Mouse (Mus musculus) ES-E14 (cell line): ENCODE results near the gene Suz12. TPM values are rescaled to one million over a fixed set of nuclear protein-coding genes. Genes with fewer than 3 reads are reported as not detected.

ENCODE experiments used
- DNase-seq: peaks from one replicate; pipeline ENCODE4 v3.0.0-alpha.2; 2013; ENCODE audit warnings: low read depth, low spot score
- H3K27ac ChIP-seq: 2 replicates; pipeline ENCODE4 v1.5.1; 2012; ENCODE audit warnings: low read depth, mild to moderate bottlenecking, low read length, moderate library complexity, mixed read lengths; ENCODE audit not compliant: poor library complexity, insufficient read depth, severe bottlenecking
- H3K36me3 ChIP-seq: 2 replicates; pipeline ENCODE4 v1.6.1; 2012; ENCODE audit warnings: mild to moderate bottlenecking, low read length, moderate library complexity, mixed read lengths; ENCODE audit not compliant: control insufficient read depth, poor library complexity, insufficient read depth, severe bottlenecking
- H3K4me1 ChIP-seq, 2 experiments: fragments of 150-350 bp in 1 of 2; sonication (generic) in 1 of 2; 2 replicates each; pipeline ENCODE4 v1.6.1; 2012; ENCODE audit warnings: low read length in 2 of 2, mild to moderate bottlenecking in 1 of 2, mixed read lengths in 1 of 2; ENCODE audit not compliant: control insufficient read depth in 2 of 2, insufficient read depth in 2 of 2, poor library complexity in 1 of 2
- H3K4me3 ChIP-seq, 2 experiments: fragments of 150-350 bp in 1 of 2; sonication (generic) in 1 of 2; 2 replicates each; pipeline ENCODE4 v1.5.1; 2012; ENCODE audit warnings: low read length in 2 of 2, low read depth in 1 of 2, mild to moderate bottlenecking in 1 of 2, mixed read lengths in 1 of 2; ENCODE audit not compliant: insufficient read depth in 1 of 2, poor library complexity in 1 of 2, severe bottlenecking in 1 of 2
- H3K9ac ChIP-seq: 2 replicates; pipeline ENCODE4 v1.6.1; 2012; ENCODE audit warnings: low read depth, mild to moderate bottlenecking, low read length, mixed read lengths; ENCODE audit not compliant: poor library complexity, insufficient read depth, severe bottlenecking
- H3K9me3 ChIP-seq: fragments of 150-350 bp; sonication (generic); 2 replicates; pipeline ENCODE4 v1.6.1; 2012; ENCODE audit warnings: low read depth, mild to moderate bottlenecking, low read length; ENCODE audit not compliant: control insufficient read depth, insufficient read depth
- CHD2 ChIP-seq: IDR thresholded peaks from 2 replicates; pipeline ENCODE4 v1.6.1; 2014; ENCODE audit warnings: mild to moderate bottlenecking, low read depth, low read length, inconsistent platforms
- HCFC1 ChIP-seq: IDR thresholded peaks from 2 replicates; pipeline ENCODE4 v1.6.1; 2012; ENCODE audit warnings: low read length, inconsistent platforms, borderline replicate concordance; ENCODE audit not compliant: insufficient read depth
- MAFK ChIP-seq: IDR thresholded peaks from 2 replicates; pipeline ENCODE4 v1.6.1; 2014; ENCODE audit warnings: mild to moderate bottlenecking, low read depth, low read length, inconsistent platforms; ENCODE audit not compliant: insufficient read depth
- ZC3H11A ChIP-seq: IDR thresholded peaks from 2 replicates; pipeline ENCODE4 v1.6.1; 2012; ENCODE audit warnings: low read depth, mild to moderate bottlenecking, inconsistent platforms, low read length, borderline replicate concordance
- ZNF384 ChIP-seq: IDR thresholded peaks from 2 replicates; pipeline ENCODE4 v1.6.1; 2012; ENCODE audit warnings: low read depth, low read length, inconsistent platforms
- in situ Hi-C, 2 experiments: fragments of 600-800 bp; cut with MboI; formaldehyde crosslinking; loops; one replicate each; pipeline ENCODE4 v1.15.1; 2025; ENCODE audit warnings: low sequenced_read_pairs in 2 of 2, inconsistent platforms in 1 of 2; ENCODE audit not compliant: unreplicated experiment in 2 of 2
- total RNA-seq: library from RNA; depleted of rRNA; stranded (reverse); fragments of 300-350 nt; gene quantifications from 2 replicates; pipeline ENCODE4 v1.2.3, GENCODE M21; 2012

The Suz12 gene
- total RNA-seq, 1 experiment: 93.2 TPM

GRCm38 (mm10) chr11:79986886-79987285, 6.0 kb upstream of the Suz12 start:
- H3K27ac ChIP-seq: no peak overlapping the region
- in situ Hi-C loops: no loop called here
- no peaks in the 10 kb centered on the region for H3K9me3 ChIP-seq
- no peak overlapping the region for H3K4me3 ChIP-seq
- no peak for DNase-seq
- no peaks in the 10 kb centered on the region for H3K36me3 ChIP-seq
- no peak overlapping the region for H3K9ac ChIP-seq
- H3K4me1 ChIP-seq: peaks cover 3 to 7% of the 10 kb centered on the region in 2 experiments; a peak in 3 of 4 replicates
- TF ChIP-seq ZC3H11A (no peak), ZNF384 (peak; percentile 63; the same call in 1 of the 2 replicates), HCFC1 (no peak), CHD2 (no peak), MAFK (no peak)

- in situ Hi-C loops: no loop called here
- no peak for TF ChIP-seq ZC3H11A
- no peak for TF ChIP-seq ZNF384
- TF ChIP-seq MAFK: no peak
- no peak for TF ChIP-seq CHD2
- TF ChIP-seq HCFC1: no peak
- no peak for DNase-seq
- Histone ChIP-seq H3K9me3 (no peaks in the 10 kb centered on the region), H3K9ac (no peak overlapping the region), H3K36me3 (no peaks in the 10 kb centered on the region), H3K27ac (no peak overlapping the region), H3K4me1 (peaks cover 3 to 4% of the 10 kb centered on the region in 2 experiments; a peak in 3 of 4 replicates), H3K4me3 (no peak overlapping the region)
These were observed 5.0 kb upstream of the Suz12 start for GRCm38 (mm10) chr11:79987896-79988295.

GRCm38 (mm10) chr11:79990120-79990519, 2.8 kb upstream of the Suz12 start:
- H3K9ac ChIP-seq: no peak overlapping the region
- no peaks in the 10 kb centered on the region for H3K36me3 ChIP-seq
- in situ Hi-C loops: no loop called here
- no peaks in the 10 kb centered on the region for H3K9me3 ChIP-seq
- TF ChIP-seq ZNF384 (no peak), HCFC1 (no peak), MAFK (no peak), ZC3H11A (no peak), CHD2 (no peak)
- H3K27ac ChIP-seq: no peak overlapping the region
- no peak overlapping the region for H3K4me3 ChIP-seq
- H3K4me1 ChIP-seq: peaks cover 2 to 11% of the 10 kb centered on the region in 2 experiments
- DNase-seq: no peak

- in situ Hi-C loops: no loop called here
- Histone ChIP-seq H3K36me3 (peaks cover 2% of the 10 kb centered on the region; the same call in 1 of the 2 replicates), H3K27ac (peak overlapping the region; percentile 60; the same call in 1 of the 2 replicates), H3K4me3 (no peak overlapping the region), H3K9me3 (no peaks in the 10 kb centered on the region), H3K9ac (peak overlapping the region; percentile 70; the same call in 1 of the 2 replicates), H3K4me1 (peaks cover 2 to 14% of the 10 kb centered on the region in 2 experiments)
- TF ChIP-seq CHD2: no peak
- TF ChIP-seq ZC3H11A: no peak
- no peak for TF ChIP-seq HCFC1
- no peak for TF ChIP-seq ZNF384
- no peak for TF ChIP-seq MAFK
- no peak for DNase-seq
These were observed 1.3 kb upstream of the Suz12 start for GRCm38 (mm10) chr11:79991600-79991999.
